Mouse (Mus musculus) heart, embryonic 11.5 days (tissue): ENCODE data around the gene Tmem164. TPM values are rescaled to one million over a fixed set of nuclear protein-coding genes. Genes with fewer than 3 reads are reported as not detected.

Experiments
- ATAC-seq: fragments of 200-750 bp; cut with Nextera tagmentation; replicated peaks from 2 replicates; pipeline ENCODE4 v1.8.0; 2017; ENCODE audit warnings: moderate library complexity; ENCODE audit not compliant: insufficient number of reproducible peaks, low FRiP score, low TSS enrichment
- H3K27ac ChIP-seq: fragments of 300-500 bp; sonication (generic); 2 replicates; pipeline ENCODE4 v1.5.1; 2014; ENCODE audit warnings: mild to moderate bottlenecking, low read depth, low read length
- H3K27me3 ChIP-seq: fragments of 300-500 bp; sonication (generic); 2 replicates; pipeline ENCODE4 v1.6.1; 2014; ENCODE audit warnings: mild to moderate bottlenecking, low read length, mixed read lengths; ENCODE audit not compliant: control insufficient read depth, insufficient read depth
- H3K36me3 ChIP-seq: fragments of 300-500 bp; sonication (generic); 2 replicates; pipeline ENCODE4 v1.6.1; 2014; ENCODE audit warnings: mild to moderate bottlenecking, low read length, moderate library complexity, mixed read lengths; ENCODE audit not compliant: control insufficient read depth, insufficient read depth
- H3K4me1 ChIP-seq: fragments of 300-500 bp; sonication (generic); 2 replicates; pipeline ENCODE4 v1.6.1; 2014; ENCODE audit warnings: low read length; ENCODE audit not compliant: control insufficient read depth, insufficient read depth
- H3K4me2 ChIP-seq: fragments of 300-500 bp; sonication (generic); 2 replicates; pipeline ENCODE4 v1.6.1; 2014; ENCODE audit warnings: mild to moderate bottlenecking, moderate library complexity
- H3K4me3 ChIP-seq: fragments of 300-500 bp; sonication (generic); 2 replicates; pipeline ENCODE4 v1.5.1; 2014; ENCODE audit warnings: low read depth, low read length
- H3K9ac ChIP-seq: fragments of 300-500 bp; sonication (generic); 2 replicates; pipeline ENCODE4 v1.6.1; 2014; ENCODE audit warnings: mild to moderate bottlenecking, low read depth, low read length, moderate library complexity
- H3K9me3 ChIP-seq: fragments of 300-500 bp; sonication (generic); replicated peaks from 2 replicates; pipeline ENCODE4 v1.6.1; 2016; ENCODE audit warnings: low read length; ENCODE audit not compliant: control insufficient read depth
- WGBS: fragments of 180-500 bp; shearing (Covaris S2); extraction: QIAGEN DNeasy Blood & Tissue Kit; methylation state at CpG from one replicate; pipeline ENCODE4 v1.1.7; 2014; ENCODE audit not compliant: insufficient replicate concordance; 5-methylcytosine and 5-hydroxymethylcytosine counted together
- polyA plus RNA-seq: library from polyadenylated mRNA; unstranded; fragments of >200 nt; fragmentation: Nextera tagmentation; extraction: Ambion mirVana; gene quantifications from 2 replicates; pipeline ENCODE4 v1.2.1, GENCODE M21; 2014

Gene Tmem164
- polyA plus RNA-seq, 1 experiment from 2014 or later = 33.5 TPM

DNA sequence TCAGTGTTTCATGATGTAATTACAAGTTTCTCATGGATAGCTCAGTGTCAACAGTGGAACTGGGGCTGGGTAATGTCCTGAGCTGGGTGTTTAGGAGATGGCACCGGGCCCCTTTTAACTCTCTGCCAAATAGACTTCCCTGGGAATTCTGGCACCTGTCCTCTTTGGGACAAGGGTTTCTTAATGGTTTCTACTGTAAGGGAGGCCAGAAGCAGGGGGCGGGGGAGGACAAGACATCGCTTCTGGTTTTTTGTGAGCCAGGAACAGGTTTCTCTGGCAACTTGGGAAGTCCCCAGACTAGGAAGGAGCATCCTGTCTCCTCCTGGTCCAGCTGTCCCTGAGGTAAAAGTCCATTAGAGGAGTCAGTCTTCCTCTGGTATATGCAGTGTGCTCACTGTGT is 156.1 kb downstream of the Tmem164 start:
- peaks cover 8% of the 10 kb centered on the region for H3K4me1 ChIP-seq
- H3K36me3 ChIP-seq = no peaks in the 10 kb centered on the region
- 89% methylated on average over 3 of the region's 3 CpGs for WGBS
- H3K27ac ChIP-seq = no peak overlapping the region
- H3K4me2 ChIP-seq = no peak overlapping the region
- no peak overlapping the region for H3K9ac ChIP-seq
- no peaks in the 10 kb centered on the region for H3K27me3 ChIP-seq
- no peak overlapping the region for H3K4me3 ChIP-seq
- no peaks in the 10 kb centered on the region for H3K9me3 ChIP-seq
- ATAC-seq = no peak

DNA sequence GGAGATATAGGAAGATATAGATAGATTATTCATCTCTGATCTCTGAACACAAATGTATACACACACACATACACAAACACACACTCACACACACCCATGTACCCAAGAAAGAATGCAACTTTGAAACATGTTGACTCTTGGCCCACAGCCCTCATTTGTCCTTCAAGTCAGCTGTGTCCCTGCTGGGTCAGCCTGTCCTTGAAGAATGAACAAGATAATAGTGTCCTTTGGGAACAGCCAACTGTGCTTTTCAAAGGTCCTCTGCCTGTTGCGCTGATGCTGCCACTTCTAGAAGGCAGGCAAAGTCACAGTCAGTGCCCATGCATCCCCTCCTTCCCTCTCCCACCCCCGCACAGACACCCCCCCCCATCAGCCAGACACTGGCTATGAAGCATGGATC is 157.6 kb downstream of the Tmem164 start:
- no peak overlapping the region for H3K4me2 ChIP-seq
- H3K36me3 ChIP-seq = no peaks in the 10 kb centered on the region
- H3K9me3 ChIP-seq = no peaks in the 10 kb centered on the region
- ATAC-seq = no peak
- H3K27me3 ChIP-seq = no peaks in the 10 kb centered on the region
- H3K9ac ChIP-seq = no peak overlapping the region
- 81% methylated on average over 2 of the region's 2 CpGs for WGBS
- no peak overlapping the region for H3K4me3 ChIP-seq
- no peak overlapping the region for H3K27ac ChIP-seq
- H3K4me1 ChIP-seq = no peaks in the 10 kb centered on the region; the same call in 1 of the 2 replicates

DNA sequence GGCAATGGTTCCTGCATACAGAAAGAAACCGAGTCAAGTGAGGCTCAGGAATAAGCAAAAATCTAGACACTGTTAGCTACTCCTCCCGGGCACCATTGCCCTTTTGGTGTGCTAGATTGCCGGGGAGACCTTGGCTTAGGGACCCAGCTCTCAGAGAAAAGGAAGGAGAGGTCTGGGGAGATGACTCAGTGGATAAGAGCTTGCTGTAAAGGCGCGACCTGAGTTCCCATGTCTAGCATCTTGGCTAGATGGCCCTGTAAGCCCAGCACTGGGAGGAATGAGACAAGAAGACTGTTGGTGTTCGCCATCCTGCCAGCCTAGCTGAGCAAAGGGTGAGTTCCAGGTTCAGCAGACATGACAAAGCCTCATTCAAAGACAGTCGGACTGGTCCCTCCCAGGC is 158.2 kb downstream of the Tmem164 start:
- no peak overlapping the region for H3K27ac ChIP-seq
- WGBS = 81% methylated on average over 7 of the region's 7 CpGs
- no peaks in the 10 kb centered on the region for H3K9me3 ChIP-seq
- H3K36me3 ChIP-seq = no peaks in the 10 kb centered on the region
- H3K4me1 ChIP-seq = no peaks in the 10 kb centered on the region; the same call in 1 of the 2 replicates
- H3K4me3 ChIP-seq = no peak overlapping the region
- no peak for ATAC-seq
- H3K27me3 ChIP-seq = no peaks in the 10 kb centered on the region
- H3K9ac ChIP-seq = no peak overlapping the region
- H3K4me2 ChIP-seq = no peak overlapping the region

DNA sequence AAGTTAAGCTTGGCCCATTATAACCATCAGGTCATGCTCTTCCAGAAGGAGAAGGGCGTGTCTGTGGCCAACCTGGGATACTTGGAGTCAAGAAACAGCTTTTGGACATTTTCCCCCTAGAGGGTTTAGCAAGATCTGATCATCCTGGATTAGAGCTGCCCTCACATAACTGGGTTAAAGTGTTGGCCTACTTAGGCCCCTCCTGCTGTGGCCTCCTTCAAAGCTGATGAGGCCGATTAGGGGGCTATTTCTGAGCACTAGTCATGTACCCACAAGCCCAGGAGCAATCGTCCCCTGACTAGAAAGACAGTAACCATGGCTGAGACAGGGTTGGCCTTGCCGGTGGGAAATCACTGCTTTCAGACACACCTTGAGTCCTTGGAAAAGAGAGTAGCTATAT is 160.7 kb downstream of the Tmem164 start:
- Histone ChIP-seq H3K36me3 (no peaks in the 10 kb centered on the region), H3K4me1 (no peaks in the 10 kb centered on the region; the same call in 1 of the 2 replicates), H3K4me3 (no peak overlapping the region), H3K4me2 (no peak overlapping the region), H3K27ac (no peak overlapping the region), H3K9ac (no peak overlapping the region), H3K27me3 (no peaks in the 10 kb centered on the region), H3K9me3 (no peaks in the 10 kb centered on the region)
- WGBS = 82% methylated on average over 4 of the region's 4 CpGs
- no peak for ATAC-seq

DNA sequence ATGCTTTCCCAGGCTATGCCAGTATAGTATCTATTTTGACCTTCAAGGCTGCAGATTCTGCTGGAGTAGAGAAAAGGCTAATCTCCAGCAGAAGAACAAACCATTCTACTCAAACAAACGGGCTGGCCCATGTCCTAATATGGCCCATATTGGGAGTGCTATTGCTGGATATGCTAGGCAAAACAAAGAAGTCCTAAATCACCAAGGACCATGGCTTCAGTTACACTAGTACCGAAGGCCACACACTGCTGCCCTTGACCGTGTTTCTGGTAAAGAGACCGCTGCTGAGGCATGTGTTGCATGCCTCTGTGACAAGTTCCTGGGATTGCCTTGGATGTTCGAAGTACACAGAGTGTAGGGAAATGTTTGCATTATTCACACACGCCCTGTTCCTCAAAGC is 165.1 kb downstream of the Tmem164 start:
- Histone ChIP-seq H3K4me1 (no peaks in the 10 kb centered on the region), H3K4me2 (no peak overlapping the region), H3K27me3 (no peaks in the 10 kb centered on the region), H3K9me3 (no peaks in the 10 kb centered on the region), H3K4me3 (no peak overlapping the region), H3K27ac (no peak overlapping the region), H3K9ac (no peak overlapping the region), H3K36me3 (no peaks in the 10 kb centered on the region)
- WGBS = 77% methylated on average over 6 of the region's 6 CpGs
- no peak for ATAC-seq

DNA sequence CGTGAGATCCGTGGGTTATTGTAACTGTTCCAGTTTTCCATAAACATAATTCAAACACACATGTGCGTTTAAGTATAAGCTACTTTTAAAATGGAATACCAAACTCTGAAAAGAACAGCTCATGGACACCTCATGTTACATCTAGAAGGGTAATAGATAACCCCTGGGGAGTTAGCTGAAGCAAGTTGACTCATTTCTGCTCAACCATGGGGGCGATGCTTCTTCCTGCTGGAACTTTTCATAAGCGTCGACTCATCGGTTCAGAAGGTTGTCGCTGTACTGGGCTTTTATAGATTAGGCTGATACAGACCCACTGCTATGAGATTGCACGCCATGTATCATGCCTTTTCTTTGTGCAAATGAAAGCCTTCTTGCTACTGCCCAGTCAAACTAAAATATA is 166.8 kb downstream of the Tmem164 start:
- 83% methylated on average over 9 of the region's 9 CpGs for WGBS
- H3K36me3 ChIP-seq = no peaks in the 10 kb centered on the region
- ATAC-seq = no peak
- no peaks in the 10 kb centered on the region for H3K9me3 ChIP-seq
- no peak overlapping the region for H3K27ac ChIP-seq
- no peak overlapping the region for H3K9ac ChIP-seq
- no peak overlapping the region for H3K4me2 ChIP-seq
- no peak overlapping the region for H3K4me3 ChIP-seq
- H3K4me1 ChIP-seq = no peaks in the 10 kb centered on the region
- H3K27me3 ChIP-seq = no peaks in the 10 kb centered on the region

DNA sequence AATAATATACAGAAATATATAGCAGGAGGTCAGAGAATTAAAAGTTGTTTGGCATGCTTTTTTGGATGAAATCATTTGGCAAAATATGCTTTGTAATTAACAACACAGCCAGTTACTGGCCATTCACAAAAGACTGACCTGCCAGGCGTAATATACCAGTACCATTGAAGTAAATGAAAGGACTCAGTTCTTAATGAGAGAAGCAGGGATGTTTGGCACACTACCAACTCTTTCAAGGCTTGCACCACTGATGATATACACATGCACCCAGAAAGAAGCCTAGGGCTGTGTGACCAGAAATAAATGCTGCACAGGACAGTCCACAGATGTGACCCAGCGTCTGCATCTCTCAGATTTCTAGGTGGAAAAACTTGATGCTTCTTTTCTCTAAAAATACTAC is 188.6 kb downstream of the Tmem164 start:
- H3K9ac ChIP-seq = no peak overlapping the region
- WGBS = 80% methylated on average over 2 of the region's 2 CpGs

DNA sequence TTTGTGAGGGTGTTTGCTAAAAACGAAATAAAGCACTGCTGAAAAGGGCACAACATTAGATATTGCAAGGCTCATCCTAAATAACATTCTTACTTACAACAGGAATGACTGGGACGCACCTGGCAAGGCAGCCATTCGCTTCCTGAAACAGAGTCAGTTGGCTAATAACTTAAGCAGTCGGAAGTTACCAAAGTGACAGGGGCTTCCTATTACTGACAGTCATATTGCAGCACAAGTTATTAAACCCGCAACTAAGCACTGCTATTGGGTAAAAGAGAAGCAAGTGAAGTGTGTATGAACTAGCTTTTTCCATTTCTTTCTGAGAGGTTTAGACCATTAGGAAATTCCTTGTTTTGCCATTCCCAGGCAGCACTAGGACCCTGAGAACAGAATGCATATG is 201.0 kb downstream of the Tmem164 start:
- no peaks in the 10 kb centered on the region for H3K9me3 ChIP-seq
- no peaks in the 10 kb centered on the region for H3K4me1 ChIP-seq
- H3K9ac ChIP-seq = no peak overlapping the region
- no peak for ATAC-seq
- no peak overlapping the region for H3K4me2 ChIP-seq
- no peaks in the 10 kb centered on the region for H3K36me3 ChIP-seq
- H3K4me3 ChIP-seq = no peak overlapping the region
- WGBS = 86% methylated on average over 5 of the region's 5 CpGs
- no peak overlapping the region for H3K27ac ChIP-seq
- no peaks in the 10 kb centered on the region for H3K27me3 ChIP-seq

More for the DNA sequence above, 188.6 kb downstream of the Tmem164 start:
- H3K36me3 ChIP-seq = no peaks in the 10 kb centered on the region
- H3K27me3 ChIP-seq = no peaks in the 10 kb centered on the region
- no peak overlapping the region for H3K4me3 ChIP-seq
- H3K4me2 ChIP-seq = no peak overlapping the region
- no peaks in the 10 kb centered on the region for H3K9me3 ChIP-seq
- ATAC-seq = no peak
- H3K4me1 ChIP-seq = no peaks in the 10 kb centered on the region
- no peak overlapping the region for H3K27ac ChIP-seq

DNA sequence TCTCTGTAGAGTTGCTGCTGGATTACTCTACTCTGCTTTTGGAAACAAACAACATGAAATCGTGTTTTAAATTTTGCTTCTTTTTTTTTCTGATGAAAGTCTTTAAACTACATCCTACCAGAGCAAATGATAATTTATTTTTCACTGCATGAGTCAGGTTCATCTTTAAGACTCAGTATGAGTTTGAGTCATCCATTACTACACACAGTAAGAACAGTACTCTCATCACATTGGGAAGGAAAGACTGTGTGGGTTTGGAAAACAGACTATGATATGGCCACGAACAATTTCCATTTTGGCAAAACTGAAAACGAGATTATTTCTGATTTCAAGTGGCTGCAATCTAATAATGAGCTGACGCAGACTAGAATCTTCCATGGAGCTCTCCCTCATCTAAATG is 202.4 kb downstream of the Tmem164 start:
- WGBS = 81% methylated on average over 4 of the region's 4 CpGs
- no peak for ATAC-seq
- H3K9me3 ChIP-seq = no peaks in the 10 kb centered on the region
- H3K4me1 ChIP-seq = no peaks in the 10 kb centered on the region
- no peaks in the 10 kb centered on the region for H3K27me3 ChIP-seq
- H3K9ac ChIP-seq = no peak overlapping the region
- no peaks in the 10 kb centered on the region for H3K36me3 ChIP-seq
- no peak overlapping the region for H3K4me2 ChIP-seq
- no peak overlapping the region for H3K27ac ChIP-seq
- no peak overlapping the region for H3K4me3 ChIP-seq
